Mouse (Mus musculus) G1E-ER4 (cell line): Measurements from ENCODE around the gene Cyld. TPM values are rescaled to one million over a fixed set of nuclear protein-coding genes. Genes with fewer than 3 reads are reported as not detected.

Experiments used
- GATA1 ChIP-seq: IDR thresholded peaks from one replicate; pipeline ENCODE4 v1.8.0; 2012; ENCODE audit warnings: low read length, inconsistent platforms
- polyA plus RNA-seq: library from polyadenylated mRNA; stranded (reverse); fragments of >175 nt; gene quantifications from 2 replicates; pipeline ENCODE4 v1.2.3, GENCODE M21; 2012

The Cyld gene
- polyA plus RNA-seq, 1 experiment, result 0.50 TPM

- TF ChIP-seq GATA1, result no peak
These were observed 58.5 kb downstream of the Cyld start for GRCm38 (mm10) chr8:88755175-88755791.

- no peak for TF ChIP-seq GATA1
These were observed 65.2 kb downstream of the Cyld start for GRCm38 (mm10) chr8:88761980-88762379.

- TF ChIP-seq GATA1, result no peak
These were observed 74.4 kb downstream of the Cyld start for GRCm38 (mm10) chr8:88771241-88771640.

- no peak for TF ChIP-seq GATA1
These were observed 77.9 kb downstream of the Cyld start for GRCm38 (mm10) chr8:88774593-88775297.

GRCm38 (mm10) chr8:88775298-88775646 lies 78.4 kb downstream of the Cyld start:
- no peak for TF ChIP-seq GATA1

DNA sequence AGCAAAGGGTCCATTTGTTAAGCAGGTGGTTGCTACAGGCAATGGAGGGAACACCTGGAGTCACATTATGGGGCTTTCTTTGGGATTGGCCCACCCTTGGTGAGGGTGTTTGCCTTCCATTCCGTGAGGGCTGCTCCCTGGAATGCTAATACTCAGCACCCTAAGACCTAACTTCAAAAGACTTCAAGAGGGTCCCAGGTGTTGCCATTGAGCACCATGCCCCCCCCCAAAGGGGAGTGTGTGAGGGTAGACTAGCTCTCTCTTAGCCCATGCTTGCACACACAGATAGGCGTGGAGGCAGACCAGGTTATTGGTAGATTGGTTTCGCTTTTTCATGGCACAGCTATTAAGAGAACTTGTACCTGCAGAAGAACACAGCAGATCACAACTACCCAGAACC lies 83.3 kb downstream of the Cyld start:
- TF ChIP-seq GATA1, result no peak

- no peak for TF ChIP-seq GATA1
These were observed 84.5 kb downstream of the Cyld start for GRCm38 (mm10) chr8:88781283-88781682.

DNA sequence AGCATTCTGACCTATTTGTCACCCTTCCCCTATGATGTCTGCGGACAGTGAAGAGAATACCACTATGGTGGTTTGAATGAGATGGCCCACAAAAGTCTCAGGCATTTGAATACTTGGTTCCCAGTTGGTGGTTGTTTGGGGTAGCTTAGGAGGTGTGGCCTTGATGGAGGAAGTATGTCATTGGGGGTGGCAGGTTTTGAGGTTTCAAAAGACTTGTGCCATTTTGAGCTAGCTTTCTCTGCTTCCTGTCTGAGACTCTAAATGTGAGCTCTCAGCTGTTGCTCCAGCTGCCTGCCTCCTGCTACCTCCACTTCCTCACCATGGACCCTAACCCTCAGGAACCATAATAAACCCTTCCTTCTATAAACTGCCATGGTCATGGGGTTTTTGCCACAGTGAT lies 86.9 kb downstream of the Cyld start:
- TF ChIP-seq GATA1, result no peak

DNA sequence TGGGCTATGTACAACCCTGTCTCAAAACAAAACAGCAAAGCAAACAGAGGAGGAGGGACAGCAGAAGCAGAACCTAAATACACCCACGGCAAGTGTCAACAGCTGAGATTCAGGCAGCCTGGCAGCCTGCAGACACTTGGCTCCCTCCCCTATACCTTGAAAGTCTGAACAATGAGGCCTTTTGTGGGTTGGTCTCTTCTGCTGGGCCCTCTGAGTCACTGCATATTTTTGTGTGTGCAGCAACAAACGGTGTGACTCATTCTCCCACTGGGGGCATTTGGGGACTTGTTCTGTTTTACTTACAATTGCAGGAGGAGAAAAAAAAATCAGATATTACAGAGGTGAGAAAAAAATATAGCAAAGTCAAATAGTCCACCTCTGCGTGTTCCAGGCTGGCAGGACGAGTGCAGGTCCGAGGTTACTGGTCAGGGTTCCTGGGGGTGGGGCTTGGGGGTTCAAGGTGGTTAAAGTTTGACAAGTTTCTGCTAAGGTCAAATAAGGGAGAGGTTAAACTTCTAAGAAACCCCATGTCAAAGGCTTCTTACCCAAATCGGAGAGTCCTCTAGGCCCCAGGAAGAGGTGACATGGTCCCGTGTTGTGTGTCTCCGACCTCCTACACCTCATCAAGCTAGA lies 96.0 kb downstream of the Cyld start:
- TF ChIP-seq GATA1, result no peak

- no peak for TF ChIP-seq GATA1
These were observed 96.5 kb downstream of the Cyld start for GRCm38 (mm10) chr8:88793324-88793722.

DNA sequence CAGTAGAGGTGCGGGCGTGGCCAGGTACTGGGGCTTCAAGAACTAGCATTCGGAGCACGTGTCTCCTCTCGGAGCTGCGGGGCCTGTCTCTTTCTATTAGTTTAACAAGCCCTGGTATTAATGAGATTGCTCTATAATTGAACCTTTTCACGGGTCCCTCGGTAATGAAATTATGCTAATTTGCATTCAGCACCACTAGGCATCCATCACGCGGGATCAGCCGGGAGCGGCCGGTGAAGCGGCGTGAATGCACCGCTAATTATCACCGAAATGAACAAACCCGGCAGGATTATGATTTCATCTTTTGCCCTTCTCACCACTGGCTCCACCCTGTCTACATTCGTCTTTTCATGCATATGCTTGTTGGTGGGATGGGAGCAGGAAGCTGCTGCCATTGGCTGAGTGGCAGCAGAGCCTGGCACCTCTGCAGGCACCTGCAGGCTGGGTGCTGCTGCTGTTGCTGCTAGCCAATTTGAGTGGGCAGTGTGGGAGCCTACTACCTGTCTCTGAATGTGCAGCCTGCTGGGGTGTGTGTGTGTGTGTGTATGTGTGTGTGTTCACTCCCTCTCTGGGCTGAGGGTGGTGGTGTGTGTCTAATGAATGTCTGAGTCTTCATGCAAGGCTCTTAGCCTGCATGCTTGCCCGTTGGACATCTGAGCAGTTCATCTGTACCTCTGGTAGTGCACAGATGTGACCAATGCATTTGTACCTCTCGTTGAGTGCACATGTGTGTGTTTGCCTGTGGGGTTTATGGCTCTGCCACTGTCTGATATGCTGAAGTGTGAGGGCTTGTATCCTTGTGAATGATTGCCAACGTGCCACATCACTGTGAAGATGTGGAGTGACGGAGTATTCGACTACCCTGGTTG lies 97.2 kb downstream of the Cyld start:
- no peak for TF ChIP-seq GATA1

GRCm38 (mm10) chr8:88794615-88794907 lies 97.7 kb downstream of the Cyld start:
- no peak for TF ChIP-seq GATA1

DNA sequence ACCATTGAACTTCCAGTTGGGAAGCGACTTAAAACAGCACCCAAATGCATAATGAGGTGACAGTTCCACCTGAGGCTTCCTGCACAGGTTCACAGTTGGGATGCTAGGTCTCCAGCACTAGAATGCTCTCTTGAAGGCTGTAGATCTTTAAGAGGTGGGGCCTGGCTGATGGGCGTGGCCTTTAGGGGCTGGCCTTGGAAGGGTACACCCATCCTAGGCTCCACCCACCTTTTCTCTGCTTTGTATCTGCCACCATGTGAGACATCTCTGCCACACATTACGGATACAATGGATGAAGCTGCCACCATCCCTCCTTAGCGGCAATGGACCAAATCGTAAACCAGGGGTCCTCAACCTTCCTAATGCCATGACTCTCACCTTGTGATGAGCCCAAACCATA lies 99.1 kb downstream of the Cyld start:
- no peak for TF ChIP-seq GATA1

GRCm38 (mm10) chr8:88796651-88797050 lies 99.8 kb downstream of the Cyld start:
- no peak for TF ChIP-seq GATA1

Other genes with a start within 250 kb of the Cyld start
- not detected in 2 replicates for gene Nkd1, start 175.7 kb upstream of the Cyld start, polyA plus RNA-seq
- 10.1 and 11.7 TPM in 2 replicates for gene Snx20, start 60.9 kb upstream of the Cyld start, polyA plus RNA-seq
- gene Nod2, start 49.7 kb upstream of the Cyld start, polyA plus RNA-seq, result not detected in 2 replicates